Mouse (Mus musculus) limb, embryonic 13.5 days (tissue): ENCODE data around the gene Tgm2. TPM values are rescaled to one million over a fixed set of nuclear protein-coding genes. Genes with fewer than 3 reads are reported as not detected.

Experiments
- ATAC-seq: fragments of 200-750 bp; cut with Nextera tagmentation; 2 replicates; pipeline ENCODE4 v1.8.0; 2017; ENCODE audit warnings: low read depth, moderate number of reproducible peaks, moderate TSS enrichment; ENCODE audit not compliant: low FRiP score
- H3K27ac ChIP-seq: fragments of 300-500 bp; sonication (generic); 2 replicates; pipeline ENCODE4 v1.5.1; 2015; ENCODE audit warnings: inconsistent platforms, mild to moderate bottlenecking, moderate library complexity
- H3K27me3 ChIP-seq: fragments of 300-500 bp; sonication (generic); 2 replicates; pipeline ENCODE4 v1.6.1; 2015; ENCODE audit warnings: mild to moderate bottlenecking, inconsistent platforms
- H3K36me3 ChIP-seq: fragments of 300-500 bp; sonication (generic); 2 replicates; pipeline ENCODE4 v1.6.1; 2015; ENCODE audit warnings: inconsistent platforms, mild to moderate bottlenecking, moderate library complexity
- H3K4me1 ChIP-seq: fragments of 300-500 bp; sonication (generic); 2 replicates; pipeline ENCODE4 v1.6.1; 2015; ENCODE audit warnings: inconsistent platforms
- H3K4me2 ChIP-seq: fragments of 300-500 bp; sonication (generic); replicated peaks from 2 replicates; pipeline ENCODE4 v1.6.1; 2015; ENCODE audit warnings: inconsistent platforms, mild to moderate bottlenecking, moderate library complexity
- H3K4me3 ChIP-seq: fragments of 300-500 bp; sonication (generic); 2 replicates; pipeline ENCODE4 v1.5.1; 2015; ENCODE audit warnings: moderate library complexity, mild to moderate bottlenecking, inconsistent platforms
- H3K9ac ChIP-seq: fragments of 300-500 bp; sonication (generic); 2 replicates; pipeline ENCODE4 v1.6.1; 2015; ENCODE audit warnings: mild to moderate bottlenecking, inconsistent platforms
- H3K9me3 ChIP-seq: fragments of 300-500 bp; sonication (generic); 2 replicates; pipeline ENCODE4 v1.6.1; 2016; ENCODE audit warnings: inconsistent platforms
- whole genome bisulfite sequencing: fragments of 180-500 bp; shearing (Covaris S2); methylation state at CpG from one replicate; pipeline ENCODE4 v1.1.7; 2015; 5-methylcytosine and 5-hydroxymethylcytosine counted together
- polyA plus RNA-seq: library from polyadenylated mRNA; unstranded; fragments of >200 nt; fragmentation: Nextera tagmentation; extraction: Ambion mirVana; gene quantifications from 2 replicates; pipeline ENCODE4 v1.2.1, GENCODE M21; 2015

The Tgm2 gene
- 6.2 and 7.5 TPM in 2 replicates for polyA plus RNA-seq

DNA sequence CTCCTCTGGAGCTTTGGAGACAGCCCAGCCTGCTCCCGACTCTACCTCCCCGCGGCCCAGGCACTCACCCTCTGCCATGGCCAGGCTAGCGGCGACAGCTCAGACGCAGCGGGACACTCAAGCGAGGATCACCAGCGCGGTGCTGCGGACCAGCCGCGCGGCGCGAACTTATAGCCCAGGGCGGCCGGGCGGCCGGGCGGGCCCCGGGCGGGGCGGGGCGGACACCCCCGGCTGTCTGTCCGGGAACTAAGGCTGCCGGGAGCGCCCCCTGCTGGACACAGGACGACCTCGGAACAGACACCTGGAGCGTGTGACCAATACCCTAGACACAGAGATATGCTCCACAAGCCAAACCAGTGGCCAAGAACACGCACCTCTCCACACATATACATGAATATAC is at the start of gene Tgm2:
Tgm2 (minus strand) TSS at position 214 of the 400 bp plus-strand sequence.
- WGBS: 2% methylated on average over 32 of the region's 33 CpGs
- Histone ChIP-seq H3K4me1 (peaks cover 17% of the 10 kb centered on the region), H3K4me2 (peak within 1 kb of the TSS; percentile 74), H3K36me3 (no peaks in the 10 kb centered on the region), H3K9ac (peak within 1 kb of the TSS; percentile 62), H3K9me3 (no peaks in the 10 kb centered on the region), H3K27ac (no peak within 1 kb of the TSS), H3K27me3 (peaks cover 30% of the 10 kb centered on the region), H3K4me3 (peak within 1 kb of the TSS; percentile 44)
- ATAC-seq: peak; percentile 72; the same call in 1 of the 2 replicates

GRCm38 (mm10) chr2:158194945-158195640 is 48.9 kb upstream of the Tgm2 start:
- Histone ChIP-seq H3K9ac (no peak overlapping the region), H3K4me3 (no peak overlapping the region), H3K9me3 (no peaks in the 10 kb centered on the region), H3K27ac (no peak overlapping the region), H3K27me3 (no peaks in the 10 kb centered on the region), H3K36me3 (peaks cover 45% of the 10 kb centered on the region), H3K4me1 (peaks cover 13% of the 10 kb centered on the region), H3K4me2 (no peak overlapping the region)
- WGBS: 19% methylated on average over 10 of the region's 10 CpGs
- ATAC-seq: no peak

DNA sequence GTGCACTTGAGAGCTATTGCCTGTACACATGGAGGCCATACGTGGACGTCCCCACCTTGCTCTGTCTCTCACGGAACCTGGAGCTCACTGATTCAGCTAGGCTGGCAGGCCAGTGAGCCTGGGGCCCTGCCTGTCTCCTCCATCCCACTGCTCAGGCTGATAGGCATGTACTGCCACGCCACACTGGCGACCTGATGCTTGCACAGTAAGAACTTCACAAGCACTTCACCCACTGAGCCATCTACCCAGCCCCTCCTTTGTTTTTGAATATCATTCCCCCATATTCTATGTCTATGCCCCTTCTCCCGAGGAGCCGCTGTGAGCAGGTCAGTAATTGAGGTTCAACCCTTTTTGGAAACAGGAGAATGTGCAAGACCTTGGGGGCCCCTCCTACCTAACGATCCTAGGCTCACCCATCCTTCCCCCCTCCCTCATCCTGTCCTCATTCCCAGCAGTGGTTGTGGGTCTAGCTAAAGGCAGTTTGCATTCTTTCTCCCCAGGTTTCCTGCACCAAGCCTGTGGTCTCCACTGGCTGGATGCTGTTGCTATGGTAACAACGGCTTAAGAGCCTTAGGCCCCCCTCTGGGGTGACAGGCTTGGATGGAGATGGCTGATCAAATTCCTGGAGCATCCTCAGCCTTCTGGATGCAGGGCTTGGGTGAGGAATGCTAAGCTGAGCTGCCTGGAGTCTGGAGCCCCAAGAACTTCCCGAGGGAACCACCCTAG is 47.5 kb upstream of the Tgm2 start:
- Histone ChIP-seq H3K4me2 (no peak overlapping the region), H3K27me3 (no peaks in the 10 kb centered on the region), H3K4me1 (peaks cover 13% of the 10 kb centered on the region), H3K36me3 (peaks cover 31% of the 10 kb centered on the region), H3K9ac (no peak overlapping the region), H3K9me3 (no peaks in the 10 kb centered on the region), H3K27ac (no peak overlapping the region), H3K4me3 (no peak overlapping the region)
- 36% methylated on average over 10 of the region's 10 CpGs for WGBS
- ATAC-seq: no peak

- no peak overlapping the region for H3K4me3 ChIP-seq
- no peak for ATAC-seq
- no peaks in the 10 kb centered on the region for H3K9me3 ChIP-seq
- WGBS: 68% methylated on average over 7 of the region's 7 CpGs
- H3K27ac ChIP-seq: no peak overlapping the region
- peaks cover 23% of the 10 kb centered on the region for H3K4me1 ChIP-seq
- peaks cover 5% of the 10 kb centered on the region for H3K36me3 ChIP-seq
- H3K4me2 ChIP-seq: no peak overlapping the region
- no peak overlapping the region for H3K9ac ChIP-seq
- no peaks in the 10 kb centered on the region for H3K27me3 ChIP-seq
Observed at GRCm38 (mm10) chr2:158191098-158191497, 44.9 kb upstream of the Tgm2 start.

GRCm38 (mm10) chr2:158189451-158189850 is 43.2 kb upstream of the Tgm2 start:
- no peak for ATAC-seq
- Histone ChIP-seq H3K9ac (no peak overlapping the region), H3K4me1 (peaks cover 26% of the 10 kb centered on the region), H3K27ac (no peak overlapping the region), H3K9me3 (no peaks in the 10 kb centered on the region), H3K4me3 (no peak overlapping the region), H3K36me3 (no peaks in the 10 kb centered on the region), H3K27me3 (no peaks in the 10 kb centered on the region), H3K4me2 (no peak overlapping the region)
- WGBS: 62% methylated on average over 11 of the region's 11 CpGs

DNA sequence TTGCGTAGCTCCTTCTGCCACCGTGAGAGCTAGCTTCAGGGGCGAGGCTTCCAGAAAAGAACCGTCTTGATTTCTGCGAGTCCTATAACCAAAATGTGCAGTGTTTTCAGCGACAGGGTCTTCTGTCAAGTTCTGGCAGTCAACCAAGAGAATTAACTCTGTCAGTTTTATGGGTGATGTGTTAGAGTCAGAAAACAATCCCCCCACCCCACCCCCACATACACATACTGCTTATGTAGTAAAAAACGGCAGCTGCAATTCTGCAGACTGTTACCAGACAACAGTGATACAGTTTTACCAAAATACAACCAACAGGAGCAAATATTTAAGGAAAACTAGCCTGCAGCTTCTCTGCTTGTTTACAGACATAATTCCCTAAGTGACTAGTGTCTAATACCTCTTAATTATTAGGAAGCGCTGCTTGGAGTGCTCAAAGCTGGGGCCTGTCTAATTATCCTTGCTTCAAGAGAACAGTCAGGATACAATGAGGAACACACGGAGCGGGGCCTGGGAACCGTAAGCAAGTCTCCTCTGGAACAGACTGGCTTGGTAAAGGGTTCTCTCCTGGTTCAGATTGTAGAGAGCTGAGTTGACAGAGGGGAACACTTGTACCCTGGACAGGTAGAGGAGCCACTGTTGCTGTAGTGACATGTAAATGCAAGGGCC is 40.1 kb upstream of the Tgm2 start:
- H3K27me3 ChIP-seq: no peaks in the 10 kb centered on the region
- 0 out of 2 replicates have a peak, but pooled peaks cover 14% of the 10 kb centered on the region for H3K4me1 ChIP-seq
- ATAC-seq: no peak
- H3K9me3 ChIP-seq: no peaks in the 10 kb centered on the region
- H3K4me2 ChIP-seq: no peak overlapping the region
- H3K9ac ChIP-seq: no peak overlapping the region
- 41% methylated on average over 11 of the region's 11 CpGs for WGBS
- H3K27ac ChIP-seq: no peak overlapping the region
- H3K4me3 ChIP-seq: no peak overlapping the region
- no peaks in the 10 kb centered on the region for H3K36me3 ChIP-seq

DNA sequence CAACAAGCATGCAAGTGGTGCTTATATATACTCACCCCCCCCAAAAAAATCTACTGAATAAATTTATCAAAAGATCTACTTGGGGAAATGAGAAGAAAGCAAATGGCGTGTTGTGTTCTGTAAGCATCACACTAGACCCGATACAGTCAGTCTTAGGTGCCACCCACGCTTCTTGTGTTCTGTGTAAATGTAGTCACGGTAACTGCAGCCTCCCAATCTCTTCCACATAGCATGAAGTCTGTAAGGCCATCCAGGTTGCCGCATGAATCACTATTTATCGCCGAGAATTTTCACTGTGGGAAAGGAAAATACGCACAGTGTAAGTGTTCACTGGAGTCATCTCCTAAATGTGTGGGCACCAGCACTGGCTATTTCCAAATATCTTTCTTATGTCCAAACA is 37.0 kb upstream of the Tgm2 start:
- Histone ChIP-seq H3K27ac (no peak overlapping the region), H3K36me3 (no peaks in the 10 kb centered on the region), H3K4me2 (no peak overlapping the region), H3K4me3 (no peak overlapping the region), H3K27me3 (no peaks in the 10 kb centered on the region), H3K9me3 (no peaks in the 10 kb centered on the region), H3K9ac (no peak overlapping the region), H3K4me1 (peaks cover 22% of the 10 kb centered on the region)
- ATAC-seq: no peak
- 87% methylated on average over 8 of the region's 8 CpGs for WGBS

DNA sequence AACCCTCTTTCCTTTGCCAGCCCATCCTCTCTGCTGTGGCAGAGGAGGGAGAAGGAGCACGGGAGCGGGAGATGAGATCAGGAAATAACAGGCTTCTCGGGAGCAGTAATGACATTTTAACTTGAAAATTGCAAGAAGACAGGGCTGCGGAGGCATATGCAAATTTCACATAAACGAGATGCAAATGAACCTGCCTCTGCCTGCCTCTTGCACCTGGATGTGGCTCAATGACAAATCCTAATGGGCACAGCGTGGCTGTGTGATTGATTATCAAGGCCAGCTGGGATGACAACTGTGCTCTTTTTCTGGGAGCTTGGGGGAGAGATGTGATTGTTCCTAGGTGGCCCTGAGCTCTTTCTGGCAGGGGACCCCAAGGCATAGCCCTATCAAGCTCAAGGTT is 35.7 kb upstream of the Tgm2 start:
- no peak for ATAC-seq
- H3K9me3 ChIP-seq: no peaks in the 10 kb centered on the region
- WGBS: 59% methylated on average over 6 of the region's 6 CpGs
- no peak overlapping the region for H3K4me2 ChIP-seq
- H3K4me3 ChIP-seq: no peak overlapping the region
- no peaks in the 10 kb centered on the region for H3K36me3 ChIP-seq
- H3K4me1 ChIP-seq: peaks cover 19% of the 10 kb centered on the region
- no peaks in the 10 kb centered on the region for H3K27me3 ChIP-seq
- H3K9ac ChIP-seq: no peak overlapping the region
- no peak overlapping the region for H3K27ac ChIP-seq

DNA sequence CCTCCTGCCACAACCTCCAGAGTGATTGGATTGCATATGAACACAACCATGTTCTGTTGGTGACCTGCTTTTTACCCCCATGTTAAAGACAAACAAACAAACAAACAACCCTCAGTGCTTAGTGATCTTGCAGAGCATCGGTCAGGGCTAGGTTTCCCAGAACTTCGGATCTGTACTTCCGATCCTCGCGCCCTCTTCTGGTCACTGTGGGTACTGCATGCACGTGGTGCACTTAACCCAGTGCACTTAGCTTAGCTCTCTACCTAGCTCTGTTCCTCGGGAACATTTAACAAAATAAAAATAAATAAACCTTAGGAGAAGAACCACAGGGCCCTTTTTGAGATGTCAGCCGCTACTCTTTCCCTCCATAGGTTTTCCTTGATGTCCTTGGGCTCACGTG is 34.6 kb upstream of the Tgm2 start:
- no peak overlapping the region for H3K9ac ChIP-seq
- ATAC-seq: no peak
- 45% methylated on average over 9 of the region's 9 CpGs for WGBS
- no peaks in the 10 kb centered on the region for H3K36me3 ChIP-seq
- peaks cover 8% of the 10 kb centered on the region for H3K4me1 ChIP-seq
- no peak overlapping the region for H3K4me2 ChIP-seq
- no peak overlapping the region for H3K27ac ChIP-seq
- H3K9me3 ChIP-seq: no peaks in the 10 kb centered on the region
- no peak overlapping the region for H3K4me3 ChIP-seq
- no peaks in the 10 kb centered on the region for H3K27me3 ChIP-seq

DNA sequence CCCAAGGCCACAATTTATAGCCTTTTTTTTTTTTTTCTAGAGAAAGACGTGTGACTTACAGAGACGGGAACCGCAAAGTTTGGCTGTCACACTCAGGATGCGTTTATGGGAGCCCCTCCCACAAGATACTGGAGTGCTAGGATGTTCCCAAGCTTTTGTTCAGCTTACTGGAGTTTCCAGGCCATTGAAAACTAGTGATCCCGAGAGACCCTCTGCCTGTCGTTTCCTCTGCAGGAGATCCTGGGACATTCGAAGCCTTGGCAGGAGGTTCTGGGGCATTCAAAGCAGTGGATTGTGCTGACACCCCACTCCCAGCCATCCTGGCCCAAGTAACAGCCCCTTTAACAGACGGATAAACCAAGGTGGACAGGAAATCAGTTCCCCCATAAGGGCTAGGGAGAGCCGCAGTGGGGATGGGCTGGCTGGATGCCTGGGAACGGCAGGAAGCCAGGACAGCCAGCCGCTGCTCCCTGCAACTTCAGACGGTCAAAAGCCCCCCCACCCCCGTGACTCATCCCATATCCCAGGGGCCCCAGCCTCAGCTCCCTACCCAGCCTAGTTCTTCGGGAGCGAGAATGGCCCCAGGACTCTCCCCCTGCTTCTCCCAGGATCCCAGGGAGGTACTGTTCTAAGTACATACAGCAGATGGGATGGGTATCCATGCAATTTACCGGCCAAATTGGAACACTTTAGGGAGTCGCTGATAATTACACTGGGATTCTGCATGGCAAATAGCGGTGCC is 33.3 kb upstream of the Tgm2 start:
- no peak overlapping the region for H3K27ac ChIP-seq
- peak overlapping the region; percentile 45 for H3K9ac ChIP-seq
- peaks cover 8% of the 10 kb centered on the region for H3K4me1 ChIP-seq
- H3K27me3 ChIP-seq: no peaks in the 10 kb centered on the region; the same call in 1 of the 2 replicates
- peak; percentile 28; the same call in 1 of the 2 replicates for ATAC-seq
- peak overlapping the region; percentile 65 for H3K4me2 ChIP-seq
- no peaks in the 10 kb centered on the region for H3K9me3 ChIP-seq
- 25% methylated on average over 18 of the region's 18 CpGs for WGBS
- peak overlapping the region; percentile 36 for H3K4me3 ChIP-seq
- no peaks in the 10 kb centered on the region for H3K36me3 ChIP-seq

DNA sequence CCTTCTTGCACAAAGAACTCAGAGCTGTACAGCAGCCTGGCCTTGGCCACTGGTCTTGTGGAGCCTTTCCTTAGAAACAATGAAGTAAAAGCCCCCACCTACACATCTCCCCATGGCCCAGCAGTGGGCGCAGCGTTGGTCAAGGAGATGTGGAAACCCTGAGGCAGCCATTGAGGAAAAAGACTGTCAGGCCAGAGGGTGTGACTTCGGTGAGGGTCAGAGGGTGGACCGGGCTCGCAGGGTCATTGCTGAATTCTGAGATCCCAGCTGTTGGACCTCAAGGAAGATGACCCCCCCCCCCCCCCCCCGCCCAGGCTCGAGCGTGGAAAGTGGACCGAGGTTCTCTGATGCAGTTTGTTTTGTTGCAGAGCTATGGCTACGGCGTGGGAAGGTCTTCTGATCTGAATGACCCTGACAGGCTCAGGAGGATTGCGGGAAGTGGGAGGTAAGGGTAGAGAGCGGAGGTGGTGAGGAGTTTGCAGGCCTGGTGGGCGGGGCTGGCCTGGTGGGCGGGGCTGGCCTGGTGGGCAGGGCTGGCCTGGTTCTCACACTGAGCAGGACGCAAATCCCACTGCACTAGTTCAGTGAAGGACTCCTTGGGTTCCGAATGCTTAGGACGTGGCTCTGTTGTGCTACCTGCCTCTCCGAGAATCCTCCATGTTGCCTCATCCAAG is 32.6 kb upstream of the Tgm2 start:
- Histone ChIP-seq H3K9ac (peak overlapping the region; percentile 45), H3K4me3 (peak overlapping the region; percentile 36), H3K4me2 (peak overlapping the region; percentile 65), H3K4me1 (peaks cover 8% of the 10 kb centered on the region), H3K27me3 (no peaks in the 10 kb centered on the region; the same call in 1 of the 2 replicates), H3K36me3 (no peaks in the 10 kb centered on the region), H3K27ac (no peak overlapping the region), H3K9me3 (no peaks in the 10 kb centered on the region)
- peak; percentile 82 for ATAC-seq
- 10% methylated on average over 19 of the region's 19 CpGs for WGBS
